Mouse (Mus musculus): ENCODE measurements around the gene Mlx. TPM values are rescaled to one million over a fixed set of nuclear protein-coding genes. Genes with fewer than 3 reads are reported as not detected.

Gene Mlx
- total RNA-seq (2023), result 43.0 TPM

DNA sequence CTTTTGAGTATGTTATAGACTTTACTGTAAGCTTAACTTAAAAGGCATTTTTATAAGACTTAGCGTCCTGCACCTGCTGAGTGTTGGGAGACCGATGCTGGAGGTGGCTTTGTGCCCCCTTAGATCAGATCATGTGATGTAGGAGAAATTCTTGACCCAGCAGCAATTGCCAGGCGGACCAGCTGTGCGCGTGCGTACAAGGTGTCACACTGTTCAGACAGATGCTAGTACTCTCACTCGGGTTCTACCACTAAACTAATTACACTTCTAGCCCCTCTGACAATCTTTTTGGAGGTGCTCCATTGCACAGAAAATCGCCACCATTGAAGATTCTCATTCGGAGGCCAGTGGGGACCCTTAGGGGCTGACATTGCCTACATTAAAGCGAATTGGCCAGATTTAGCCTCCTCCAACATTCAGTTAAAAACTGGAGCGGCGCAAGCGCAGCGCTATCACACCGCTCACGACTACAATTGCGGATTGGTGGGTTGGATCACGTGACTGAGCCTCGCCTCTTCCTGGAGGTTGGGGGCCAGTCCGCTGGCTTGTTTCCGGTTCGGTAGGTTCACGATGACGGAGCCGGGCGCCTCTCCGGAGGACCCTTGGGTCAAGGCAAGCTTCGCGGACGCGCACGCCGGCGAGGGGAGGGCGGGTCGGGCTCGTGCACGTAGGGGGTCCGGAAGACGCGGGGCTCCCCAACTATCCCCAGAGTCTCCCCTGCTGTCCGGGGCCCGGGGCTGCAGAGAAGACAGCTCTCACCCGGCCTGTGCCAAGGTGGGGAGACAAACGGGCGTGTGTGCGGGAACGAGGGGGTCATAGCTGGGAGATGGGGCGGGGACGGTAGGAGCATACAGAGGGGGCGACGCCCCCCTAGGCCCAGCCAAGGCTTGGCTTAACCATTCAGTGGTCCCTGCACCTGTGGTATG lies at the start of gene Mlx:
Gene Mlx, plus strand, starts transcription at position 522 of the 926 bp plus-strand sequence.

DNA sequence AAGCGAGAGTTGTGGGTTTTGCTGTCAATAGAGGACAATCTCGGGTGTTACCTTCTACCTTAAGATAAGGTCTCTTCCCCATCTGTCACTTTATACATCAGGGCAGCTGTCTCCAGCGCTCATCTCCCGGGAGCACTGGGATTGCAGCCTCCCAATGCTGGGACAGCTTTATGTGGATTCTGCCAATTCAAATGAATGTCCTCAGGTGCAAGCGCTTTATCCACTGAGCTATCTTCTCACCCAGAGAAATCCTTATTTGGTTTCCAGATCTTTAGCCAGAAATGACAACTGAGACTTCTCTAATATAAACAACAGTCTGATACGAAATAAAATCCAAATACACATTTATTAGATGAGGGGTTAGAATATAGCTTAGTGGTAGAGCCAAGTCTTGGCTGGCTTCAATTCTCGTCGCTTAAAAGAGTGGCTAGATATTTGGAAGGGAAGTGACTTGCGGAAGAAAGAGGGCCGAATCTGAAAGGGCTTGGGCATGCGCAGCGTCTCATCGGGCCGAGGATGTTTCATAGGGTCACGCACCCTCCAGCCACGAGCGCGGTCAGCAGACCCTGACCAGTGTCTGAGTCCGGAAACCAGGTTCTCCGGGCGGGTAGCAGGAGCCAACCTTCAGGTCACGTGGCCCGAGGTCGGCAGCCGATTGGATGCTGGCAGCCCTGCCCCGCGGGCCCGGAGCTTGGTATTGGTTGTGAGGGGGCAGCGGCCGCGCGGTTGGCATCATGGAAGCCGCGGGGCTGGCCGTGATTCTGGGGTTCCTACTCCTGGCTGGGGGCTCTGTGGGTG lies 17.5 kb upstream of the Mlx start, which contains the start of gene Naglu:
Gene Naglu, plus strand, starts transcription at position 622 of the 798 bp plus-strand sequence.

DNA sequence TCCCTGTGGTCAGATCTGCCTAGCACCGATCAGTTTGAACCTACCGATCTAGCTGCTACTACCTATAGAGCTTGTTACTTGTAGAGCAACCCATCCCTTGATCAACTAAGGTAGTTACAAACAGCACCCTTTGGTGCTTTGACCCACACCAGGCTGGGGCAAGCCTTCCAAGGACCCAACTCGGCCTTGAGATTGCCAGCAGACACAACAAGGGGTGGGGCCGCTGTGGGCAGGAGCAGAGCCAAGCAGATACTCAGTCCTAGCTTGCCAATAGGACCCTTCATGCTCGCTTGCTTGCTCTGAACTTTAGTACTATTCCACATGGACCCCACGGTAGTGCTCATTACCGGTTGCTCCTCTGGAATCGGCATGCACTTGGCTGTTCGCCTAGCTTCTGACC lies 9.0 kb upstream of the Mlx start, which contains the start of gene Hsd17b1:
Gene Hsd17b1, plus strand, starts transcription at position 291 of the 400 bp plus-strand sequence.

DNA sequence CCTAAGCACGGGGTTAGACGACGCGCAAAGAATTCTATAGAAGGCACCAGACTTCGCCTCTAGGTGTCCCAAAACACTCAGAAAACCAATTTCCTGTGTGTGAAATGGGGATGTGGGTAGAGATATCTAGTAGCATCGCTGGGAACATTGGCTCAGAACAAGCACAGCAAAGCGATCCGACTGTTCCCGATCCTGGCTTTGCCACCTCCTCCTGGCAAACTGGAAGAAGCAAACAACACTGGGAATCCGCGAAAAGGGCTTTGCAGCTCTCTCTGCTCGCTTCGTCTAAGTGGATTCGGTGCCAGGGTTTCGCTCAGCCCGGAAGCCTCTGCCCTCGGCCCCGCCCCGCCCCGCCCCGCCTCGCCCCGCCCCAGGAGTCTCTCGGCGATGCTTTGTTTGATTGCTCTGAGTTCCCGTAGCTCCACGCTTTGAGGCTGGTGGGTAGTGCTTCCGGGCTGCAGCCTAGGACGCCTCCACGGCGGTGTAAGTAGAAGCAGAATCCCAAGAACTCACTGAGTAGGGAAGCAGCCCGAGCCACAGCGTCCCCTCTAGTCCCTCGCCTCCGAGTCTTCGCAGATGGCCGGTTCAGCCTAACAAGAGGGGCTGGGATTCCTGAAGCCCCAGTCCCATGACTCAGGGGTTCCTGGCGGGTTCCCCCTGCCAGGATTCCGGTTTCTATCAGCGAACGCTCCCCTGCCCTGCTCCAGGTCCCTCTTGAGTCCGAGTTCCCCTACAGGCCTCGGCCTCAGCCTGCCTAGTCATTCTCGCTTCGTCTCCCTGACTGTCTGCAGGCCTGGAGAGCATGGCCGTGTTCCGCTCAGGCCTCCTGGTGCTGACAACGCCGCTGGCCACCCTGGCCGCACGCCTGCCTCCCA lies 4.6 kb upstream of the Mlx start, which contains the start of gene Coasy:
Gene Coasy, plus strand, starts transcription at position 358 of the 875 bp plus-strand sequence.

DNA sequence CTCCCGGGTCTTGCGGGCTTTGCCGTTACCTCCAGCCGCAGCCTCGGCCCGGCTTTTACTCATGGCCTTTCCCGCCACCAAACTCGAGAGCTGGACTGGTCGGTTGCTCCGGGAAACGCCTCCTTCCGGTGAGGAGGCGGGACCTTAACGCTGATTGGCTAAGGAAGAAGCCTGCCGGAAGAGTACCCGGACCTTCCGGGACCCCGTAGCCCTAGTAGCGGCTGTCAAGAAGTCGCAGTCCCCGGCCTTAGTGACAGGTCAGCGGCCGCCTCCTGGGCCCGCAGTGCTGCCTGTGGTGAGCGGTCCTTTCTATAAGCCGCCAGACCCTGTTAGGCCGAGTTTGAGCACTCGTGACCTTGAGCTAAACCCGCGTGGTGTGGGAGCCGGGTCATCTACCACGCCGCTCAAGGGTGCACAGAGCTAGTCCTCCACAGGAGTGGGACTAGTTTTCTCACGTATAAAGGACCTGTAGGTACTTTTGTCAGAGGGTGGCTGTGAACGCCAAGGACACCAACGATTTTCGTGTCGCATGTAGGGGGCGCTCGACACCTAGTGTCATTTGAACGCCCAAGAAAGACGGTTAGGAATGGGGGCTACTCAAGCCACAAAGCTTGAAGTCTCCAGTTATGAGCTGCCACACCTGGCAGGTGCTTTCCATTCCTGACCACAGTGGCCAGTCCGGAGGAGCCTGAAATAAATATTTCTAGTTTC lies 8.4 kb downstream of the Mlx start, which contains the start of gene Psmc3ip:
Gene Psmc3ip, minus strand, starts transcription at position 123 of the 711 bp plus-strand sequence.

DNA sequence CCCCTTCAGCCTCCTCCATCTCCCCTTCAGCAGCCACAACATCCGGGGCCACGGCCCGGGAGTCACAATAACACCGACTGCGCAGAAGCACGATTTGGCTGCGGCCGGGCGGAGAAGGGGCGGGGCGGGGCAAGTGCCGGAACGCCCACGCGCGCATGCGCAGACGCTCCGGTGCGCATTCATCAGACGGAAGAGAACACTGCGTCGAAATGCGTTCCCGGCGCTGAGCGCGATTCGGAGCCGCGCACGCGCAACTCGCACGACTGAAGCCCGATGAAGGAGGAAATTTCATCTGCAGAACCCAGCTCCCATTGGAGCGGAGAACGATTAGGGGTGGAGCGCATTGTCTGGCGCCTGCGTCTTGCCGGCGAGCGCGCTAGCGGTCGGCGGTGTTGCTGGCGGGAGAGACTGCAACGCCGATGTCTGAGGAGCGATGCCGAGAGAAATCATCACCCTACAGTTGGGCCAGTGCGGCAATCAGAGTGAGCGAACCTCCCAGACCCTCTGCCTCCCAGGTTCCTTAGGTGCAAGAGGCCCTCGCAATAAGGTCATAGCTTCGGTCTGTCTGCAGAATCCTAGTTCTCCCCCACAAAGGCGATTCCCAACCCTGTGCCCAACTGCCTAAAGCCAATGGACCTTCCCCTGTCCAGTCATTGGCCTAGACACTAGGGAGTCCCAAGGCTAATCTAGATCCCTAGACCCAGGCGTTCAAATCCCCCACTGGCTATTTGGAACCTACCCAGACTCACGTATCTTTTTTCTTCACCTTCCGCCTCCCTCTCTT lies 32.9 kb downstream of the Mlx start, which contains the start of the genes Retreg3 and Tubg1:
Gene Retreg3, minus strand, starts transcription at position 133 of the 784 bp plus-strand sequence.
Gene Tubg1, plus strand, starts transcription at position 178 of the 784 bp plus-strand sequence.

Other genes starting within 250 kb of the Mlx start
- gene Stat5b, start 236.6 kb upstream of the Mlx start, total RNA-seq (2023), result 133 TPM
- gene Stat5a, start 227.9 kb upstream of the Mlx start, total RNA-seq (2023), result 81.4 TPM
- 216 TPM for gene Stat3, start 147.7 kb upstream of the Mlx start, total RNA-seq (2023)
- 0.18 TPM for gene Cavin1, start 116.4 kb upstream of the Mlx start, total RNA-seq (2023)
- 8.4 TPM for gene Atp6v0a1, start 77.8 kb upstream of the Mlx start, total RNA-seq (2023)
- 10.8 TPM for gene Naglu, start 17.3 kb upstream of the Mlx start, total RNA-seq (2023)
- gene Hsd17b1, start 8.9 kb upstream of the Mlx start, total RNA-seq (2023), result 1.3 TPM
- 12.5 TPM for gene Coasy, start 4.7 kb upstream of the Mlx start, total RNA-seq (2023)
- gene Psmc3ip, start 8.2 kb downstream of the Mlx start, total RNA-seq (2023), result 3.8 TPM
- gene Retreg3, start 32.6 kb downstream of the Mlx start, total RNA-seq (2023), result 78.7 TPM
- gene Tubg1, start 32.7 kb downstream of the Mlx start, total RNA-seq (2023), result 14.5 TPM
- 2.5 TPM for gene Tubg2, start 68.6 kb downstream of the Mlx start, total RNA-seq (2023)
- not detected for gene Cntnap1, start 83.2 kb downstream of the Mlx start, total RNA-seq (2023)
- 0.28 TPM for gene Plekhh3, start 84.1 kb downstream of the Mlx start, total RNA-seq (2023)
- not detected for gene Ccr10, start 88.2 kb downstream of the Mlx start, total RNA-seq (2023)
- gene Ezh1, start 139.2 kb downstream of the Mlx start, total RNA-seq (2023), result 89.3 TPM
- 0.40 TPM for gene Ramp2, start 158.8 kb downstream of the Mlx start, total RNA-seq (2023)
- 71.7 TPM for gene Vps25, start 166.4 kb downstream of the Mlx start, total RNA-seq (2023)
- 2.8 TPM for gene Wnk4, start 173.3 kb downstream of the Mlx start, total RNA-seq (2023)
- gene Cntd1, start 191.7 kb downstream of the Mlx start, total RNA-seq (2023), result not detected
- 35.6 TPM for gene Coa3, start 191.8 kb downstream of the Mlx start, total RNA-seq (2023)
- 196 TPM for gene Becn1, start 215.0 kb downstream of the Mlx start, total RNA-seq (2023)
- gene Psme3, start 228.9 kb downstream of the Mlx start, total RNA-seq (2023), result 118 TPM
- 24.1 TPM for gene Aoc2, start 237.8 kb downstream of the Mlx start, total RNA-seq (2023)
- gene Aoc3, start 243.3 kb downstream of the Mlx start, total RNA-seq (2023), result 1.2 TPM